Mouse (Mus musculus): Measurements from ENCODE around the gene Ranbp2.
"Not testable (repeated sequence)": the region's sequence is repeated elsewhere in the genome, so short reads cannot be mapped to it uniquely, and the experiment has no call there.

Ranbp2 gene

DNA sequence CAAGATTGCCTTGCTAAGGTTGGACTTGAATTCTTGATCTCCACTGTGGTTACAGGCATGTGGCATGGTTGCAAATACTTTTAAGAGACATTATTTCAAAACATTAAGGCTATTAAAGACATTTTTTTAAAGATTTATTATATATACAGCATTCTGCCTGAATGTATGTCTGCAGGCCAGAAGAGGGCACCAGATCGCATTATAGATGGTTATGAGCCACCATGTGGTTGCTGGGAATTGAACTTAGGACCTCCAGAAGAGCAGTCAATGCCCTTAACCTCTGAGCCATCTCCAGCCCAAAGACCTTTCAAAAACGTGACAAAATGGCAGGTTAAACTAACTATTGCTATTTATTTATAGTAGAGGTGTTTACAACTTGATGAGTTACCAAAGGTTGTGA, 48.9 kb downstream of the Ranbp2 start:
- DNase-seq (ENCODE audit: extremely low read depth, insufficient read length, low spot score): no peak

DNA sequence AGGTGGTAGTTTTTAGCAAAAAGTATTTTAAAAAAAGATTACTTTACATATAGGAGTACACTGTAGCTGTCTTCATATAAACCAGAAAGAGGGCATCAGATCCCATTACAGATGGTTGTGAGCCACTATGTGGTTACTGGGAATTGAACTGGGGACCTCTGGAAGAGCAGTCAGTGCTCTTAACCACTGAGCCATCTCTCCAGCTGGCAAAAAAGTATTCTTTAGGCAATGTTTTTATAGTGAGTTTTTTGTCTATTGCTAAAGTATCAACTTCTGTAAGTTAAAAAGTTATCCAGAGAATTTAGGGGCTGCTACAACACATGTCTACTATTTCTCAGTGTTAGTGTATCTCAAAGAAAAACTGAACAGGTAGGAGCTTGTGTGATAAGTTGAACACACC, 50.0 kb downstream of the Ranbp2 start:
- peak; percentile 29 for DNase-seq (ENCODE audit: extremely low read depth, insufficient read length, low spot score)

DNA sequence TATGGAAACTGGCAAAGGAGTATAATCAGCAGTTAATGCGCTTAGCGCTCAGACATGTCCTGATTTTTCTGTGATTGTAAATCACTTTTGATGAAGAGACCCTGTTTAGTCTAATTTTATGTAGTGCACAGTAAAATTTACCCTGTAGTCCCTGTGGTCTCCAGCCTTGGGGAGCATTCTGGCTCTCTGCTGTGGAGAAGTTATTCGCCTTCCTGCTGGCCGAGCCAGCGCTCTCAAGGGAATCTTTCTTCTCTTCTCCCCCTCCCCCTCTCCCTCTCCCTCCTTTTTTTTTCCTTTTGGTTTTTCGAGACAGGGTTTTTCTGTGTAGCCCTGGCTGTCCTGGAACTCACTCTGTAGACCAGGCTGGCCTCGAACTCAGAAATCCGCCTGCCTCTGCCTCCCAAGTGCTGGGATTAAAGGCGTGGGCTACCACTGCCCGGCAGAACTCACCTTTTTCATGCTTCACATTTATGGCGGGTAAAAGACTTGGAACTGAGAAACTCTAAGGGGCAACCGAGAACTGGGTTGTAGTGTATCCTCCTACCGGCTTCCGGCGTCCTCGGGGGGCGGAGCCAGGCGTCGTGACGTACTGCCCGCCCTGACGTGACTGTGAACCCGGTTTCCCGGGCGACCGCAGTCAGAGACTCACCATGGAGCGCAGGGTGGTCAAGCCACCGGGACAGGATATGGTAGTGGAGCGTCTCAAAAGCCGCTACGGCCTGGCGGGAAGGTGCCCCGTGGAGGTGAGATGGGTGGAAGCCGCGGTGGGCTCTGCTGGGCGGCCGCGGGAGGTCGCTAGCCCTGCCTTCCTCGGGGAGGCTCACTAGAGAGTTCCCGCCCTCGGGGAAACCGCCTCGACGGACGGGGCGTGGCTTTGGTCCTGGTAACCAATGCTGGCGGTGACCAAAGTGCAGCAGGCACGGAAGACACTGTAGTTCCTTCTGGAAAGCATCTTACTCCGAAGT, 50.9 kb downstream of the Ranbp2 start, which contains the start of gene Ccdc138:
Gene Ccdc138, plus strand, starts transcription at position 629 of the 965 bp plus-strand sequence.
- peak; percentile 96 for DNase-seq (ENCODE audit: extremely low read depth, insufficient read length, low spot score)

DNA sequence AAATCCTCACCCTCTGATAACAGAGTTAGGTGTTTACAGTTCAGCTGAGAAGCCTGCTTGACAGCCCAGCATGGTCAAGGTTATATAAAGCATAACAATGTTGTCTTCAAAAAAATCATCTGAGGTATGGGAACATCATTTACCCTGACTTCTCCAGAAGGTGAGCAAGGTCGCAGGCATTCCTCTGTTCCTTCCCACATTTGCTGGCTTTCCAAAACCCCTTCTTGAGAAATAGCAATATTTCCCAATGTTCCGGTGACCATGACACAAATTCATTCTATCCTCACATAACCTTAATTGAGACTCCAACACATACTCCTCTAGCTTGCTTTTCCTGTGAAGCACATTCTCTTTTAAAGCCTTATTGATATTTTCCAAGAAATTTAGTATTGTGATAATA, 51.8 kb downstream of the Ranbp2 start:
- no peak for DNase-seq (ENCODE audit: extremely low read depth, insufficient read length, low spot score)

DNA sequence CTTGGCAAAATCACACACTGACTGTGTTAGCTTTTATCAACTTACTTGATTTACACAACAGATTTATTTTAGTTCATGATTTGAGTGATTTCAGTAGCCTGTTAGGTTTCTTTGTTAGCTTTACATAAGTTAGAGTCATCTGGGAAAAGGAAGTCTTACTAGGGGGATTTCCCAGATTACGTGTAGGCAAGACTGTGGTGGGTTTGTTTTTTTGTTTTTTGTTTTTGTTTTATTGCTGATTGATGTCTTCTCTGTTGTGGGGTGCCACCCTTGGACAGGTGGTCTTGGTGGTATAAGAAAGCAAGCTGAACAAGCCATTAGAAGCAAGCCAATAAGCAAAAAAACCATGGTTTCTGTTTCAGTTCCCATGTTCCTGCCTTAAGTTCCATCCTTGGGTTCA, 82.6 kb downstream of the Ranbp2 start:
- no peak for DNase-seq (ENCODE audit: extremely low read depth, insufficient read length, low spot score)

DNA sequence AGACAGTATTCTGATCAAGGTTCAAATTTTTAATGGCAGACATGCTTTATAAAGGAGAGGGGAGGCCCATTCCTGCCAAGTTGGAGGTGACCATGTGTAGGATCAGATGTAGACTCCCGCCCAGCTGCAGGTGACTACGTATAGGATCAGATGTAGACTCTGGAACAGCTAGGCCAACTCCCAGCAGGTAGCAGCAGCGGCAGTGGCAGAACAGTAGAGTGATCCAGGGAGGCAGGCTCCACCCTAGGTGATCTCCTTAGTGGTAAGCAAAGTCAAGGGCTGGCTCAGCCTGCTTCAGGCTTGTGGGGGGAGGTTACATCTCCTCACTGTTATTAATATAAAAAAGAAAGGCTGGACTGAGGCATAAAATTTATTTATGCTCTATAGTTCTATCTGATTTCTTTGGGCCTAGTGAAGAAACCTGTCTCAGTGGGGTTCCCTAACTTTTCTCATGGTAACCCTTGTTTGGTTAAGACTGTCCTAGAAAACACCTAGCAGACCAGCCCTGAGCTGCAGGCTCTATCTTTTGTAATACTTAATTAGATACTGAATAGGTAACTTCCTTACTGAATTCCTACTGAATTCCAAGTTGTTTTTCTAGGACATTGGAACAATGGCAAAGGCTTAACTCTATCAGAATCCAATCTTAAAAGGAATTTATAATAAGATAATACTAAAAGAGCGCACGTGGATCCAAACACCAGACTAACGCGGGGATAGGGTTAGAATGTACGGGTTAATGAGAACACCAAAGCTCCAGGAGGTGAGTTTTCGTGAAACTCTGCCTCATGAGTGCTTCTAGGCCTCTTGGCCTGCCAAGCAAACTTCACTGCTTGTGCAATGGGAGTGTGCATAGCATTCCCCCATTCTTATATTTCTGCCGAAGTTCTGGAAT, 84.4 kb downstream of the Ranbp2 start:
- no peak for DNase-seq (ENCODE audit: extremely low read depth, insufficient read length, low spot score)

DNA sequence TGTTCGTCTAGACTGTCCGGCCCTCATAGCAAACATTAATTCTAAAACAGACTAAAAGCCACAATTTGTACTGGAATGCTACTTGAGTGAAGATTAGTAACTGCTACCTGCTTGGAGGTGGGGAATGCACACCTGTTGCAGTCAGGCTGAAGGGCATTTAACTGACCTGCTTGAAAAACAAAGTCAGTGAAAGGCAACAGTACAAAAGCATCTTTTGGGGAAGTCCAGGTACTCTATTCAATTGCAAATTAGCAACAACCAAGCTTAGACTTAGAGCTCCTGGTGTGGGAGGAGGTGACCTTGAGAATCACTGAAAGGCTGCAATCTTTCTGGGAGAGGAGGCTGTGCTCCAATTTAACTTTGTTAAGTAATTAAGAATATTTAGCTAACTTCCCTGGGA, 85.5 kb downstream of the Ranbp2 start:
- DNase-seq (ENCODE audit: extremely low read depth, insufficient read length, low spot score): no peak

DNA sequence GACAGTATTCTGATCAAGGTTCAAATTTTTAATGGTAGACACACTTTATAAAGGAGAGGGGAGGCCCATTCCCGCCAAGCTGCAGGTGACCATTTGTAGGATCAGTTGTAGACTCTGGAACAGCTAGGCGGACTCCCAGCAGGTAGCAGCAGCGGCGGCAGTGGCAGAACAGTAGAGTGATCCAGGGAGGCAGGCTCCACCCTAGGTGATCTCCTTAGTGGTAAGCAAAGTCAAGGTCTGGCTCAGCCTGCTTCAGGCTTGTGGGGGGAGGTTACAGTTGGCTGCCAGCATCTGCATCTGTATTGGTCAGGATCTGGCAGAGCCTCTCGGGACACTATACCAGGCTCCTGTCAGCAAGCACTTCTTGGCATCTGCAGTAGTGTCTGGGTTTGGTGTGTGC, 89.6 kb downstream of the Ranbp2 start:
- DNase-seq (ENCODE audit: extremely low read depth, insufficient read length, low spot score): not testable (repeated sequence)

DNA sequence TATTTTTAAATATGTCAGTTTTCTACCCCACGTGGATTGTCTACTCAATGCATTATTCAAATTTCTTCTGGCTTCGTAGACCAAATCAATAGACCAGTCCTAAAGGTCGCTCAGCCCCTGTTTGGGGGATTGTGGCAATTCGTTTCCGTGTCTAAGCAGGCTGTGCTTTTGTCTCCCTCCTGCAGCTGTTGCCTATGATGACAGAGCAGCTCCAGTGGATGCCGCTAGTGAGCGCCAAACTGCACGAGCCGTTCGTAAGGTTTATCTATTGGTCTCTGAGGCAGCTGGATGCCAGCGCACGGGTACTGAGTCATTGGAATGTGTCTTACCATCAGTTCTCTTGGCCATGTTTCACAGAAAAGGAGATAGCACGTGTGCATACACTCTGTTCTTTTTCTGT, 93.9 kb downstream of the Ranbp2 start:
- no peak for DNase-seq (ENCODE audit: extremely low read depth, insufficient read length, low spot score)

Measured in 3134 (cell line).